Mouse (Mus musculus) heart, embryonic 16.5 days (tissue): Measurements from ENCODE around the gene Plagl2. TPM values are rescaled to one million over a fixed set of nuclear protein-coding genes. Genes with fewer than 3 reads are reported as not detected.
"Not testable (repeated sequence)": the region's sequence is repeated elsewhere in the genome, so short reads cannot be mapped to it uniquely, and the experiment has no call there.

ENCODE experiments used
- ATAC-seq: fragments of 200-750 bp; cut with Nextera tagmentation; replicated peaks from 2 replicates; pipeline ENCODE4 v1.8.0; 2017; ENCODE audit warnings: moderate number of reproducible peaks; ENCODE audit not compliant: insufficient read depth, low FRiP score; ENCODE audit errors: extremely low read depth
- H3K27ac ChIP-seq: fragments of 300-500 bp; sonication (generic); 2 replicates; pipeline ENCODE4 v1.5.1; 2014; ENCODE audit warnings: mild to moderate bottlenecking, low read length, control low read depth, moderate library complexity
- H3K27me3 ChIP-seq: fragments of 300-500 bp; sonication (generic); 2 replicates; pipeline ENCODE4 v1.6.1; 2014; ENCODE audit warnings: low read length, mixed read lengths; ENCODE audit not compliant: control insufficient read depth, insufficient read depth
- H3K36me3 ChIP-seq: fragments of 300-500 bp; sonication (generic); 2 replicates; pipeline ENCODE4 v1.6.1; 2014; ENCODE audit not compliant: control insufficient read depth, insufficient read depth
- H3K4me1 ChIP-seq: fragments of 300-500 bp; sonication (generic); 2 replicates; pipeline ENCODE4 v1.6.1; 2014; ENCODE audit warnings: low read length, mixed read lengths; ENCODE audit not compliant: control insufficient read depth, insufficient read depth
- H3K4me2 ChIP-seq: fragments of 300-500 bp; sonication (generic); 2 replicates; pipeline ENCODE4 v1.6.1; 2014; ENCODE audit warnings: low read depth, mild to moderate bottlenecking, control low read depth, low read length
- H3K4me3 ChIP-seq: fragments of 300-500 bp; sonication (generic); 2 replicates; pipeline ENCODE4 v1.5.1; 2014; ENCODE audit warnings: mild to moderate bottlenecking, control low read depth, low read length
- H3K9ac ChIP-seq: fragments of 300-500 bp; sonication (generic); 2 replicates; pipeline ENCODE4 v1.6.1; 2014; ENCODE audit warnings: low read length, control low read depth
- H3K9me3 ChIP-seq: fragments of 300-500 bp; sonication (generic); replicated peaks from 2 replicates; pipeline ENCODE4 v1.6.1; 2016; ENCODE audit warnings: low read length; ENCODE audit not compliant: control insufficient read depth
- WGBS: fragments of 180-500 bp; shearing (Covaris S2); extraction: QIAGEN DNeasy Blood & Tissue Kit; methylation state at CpG from one replicate; pipeline ENCODE4 v1.1.7; 2014; 5-methylcytosine and 5-hydroxymethylcytosine counted together
- polyA plus RNA-seq: library from polyadenylated mRNA; unstranded; fragments of >200 nt; fragmentation: Nextera tagmentation; extraction: Ambion mirVana; gene quantifications from 2 replicates; pipeline ENCODE4 v1.2.1, GENCODE M21; 2015

The Plagl2 gene
- 9.8 and 10.3 TPM in 2 replicates for polyA plus RNA-seq

DNA sequence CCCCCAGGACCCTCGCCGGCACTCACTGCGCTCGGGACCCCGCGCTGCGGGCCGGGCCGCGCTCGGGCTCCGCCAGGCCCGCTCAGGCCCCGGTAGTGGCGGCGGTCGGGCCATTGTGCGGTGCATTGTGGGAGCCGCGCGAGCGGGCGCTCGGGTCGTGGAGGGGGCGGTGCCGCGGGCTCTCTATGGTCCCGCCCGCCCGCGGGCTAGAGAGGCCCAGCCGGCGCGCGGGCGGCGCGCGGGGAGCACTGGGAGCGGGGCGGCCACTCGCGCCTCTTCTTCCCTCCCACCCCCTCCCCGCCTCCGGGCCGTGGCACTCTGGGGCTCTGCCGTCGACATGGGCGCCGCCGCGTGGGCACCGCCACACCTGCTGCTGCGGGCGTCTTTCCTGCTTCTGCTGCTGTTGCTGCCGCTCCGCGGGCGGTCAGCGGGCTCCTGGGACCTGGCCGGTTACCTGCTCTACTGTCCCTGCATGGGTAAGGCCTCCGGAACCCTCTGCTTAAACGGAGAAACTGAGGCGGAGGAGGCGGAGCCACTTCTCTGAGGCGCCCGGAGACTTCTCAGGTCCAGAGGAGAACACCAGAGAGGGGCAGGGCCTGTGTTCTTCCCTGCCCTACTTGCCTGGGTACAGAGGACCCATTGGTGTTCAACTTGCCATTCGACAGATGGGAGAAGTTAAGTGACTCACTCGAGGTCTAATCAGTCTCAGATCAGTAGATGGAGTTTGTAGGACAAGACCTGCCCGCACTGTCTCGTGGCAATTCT lies at the start of gene Plagl2, which contains the start of gene Pofut1:
Plagl2 (minus strand) TSS at position 177 of the 765 bp plus-strand sequence.
Pofut1 (plus strand) TSS at position 284 of the 765 bp plus-strand sequence.
- H3K4me1 ChIP-seq: peaks cover 37% of the 10 kb centered on the region
- peak within 1 kb of the TSS; percentile 78 for H3K4me2 ChIP-seq
- 0% methylated on average over 57 of the region's 72 CpGs for WGBS

DNA sequence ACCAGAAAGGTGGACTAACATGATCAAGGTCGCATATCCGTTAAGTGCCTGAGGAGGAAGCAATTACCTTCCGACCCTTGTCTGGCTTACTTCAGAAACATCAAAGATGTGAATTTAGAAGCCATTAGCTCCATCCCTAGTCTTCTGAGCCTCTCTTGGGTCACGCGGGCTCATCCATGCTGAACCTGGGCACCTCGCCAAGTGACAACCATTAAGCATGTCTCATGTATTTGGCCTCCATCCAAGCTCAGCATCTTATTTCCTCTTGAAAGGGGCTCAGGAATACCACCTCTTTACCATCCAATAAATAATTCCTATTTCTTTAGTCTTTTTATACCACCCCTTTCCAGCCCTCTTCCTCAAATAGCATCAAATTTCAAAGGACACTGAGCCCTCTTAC lies 46.6 kb upstream of the Plagl2 start:
- ATAC-seq: no peak
- H3K4me2 ChIP-seq: no peak overlapping the region
- no peak overlapping the region for H3K9ac ChIP-seq
- no peaks in the 10 kb centered on the region for H3K9me3 ChIP-seq
- H3K27ac ChIP-seq: no peak overlapping the region
- no peaks in the 10 kb centered on the region for H3K36me3 ChIP-seq
- H3K4me3 ChIP-seq: no peak overlapping the region
- no peaks in the 10 kb centered on the region for H3K27me3 ChIP-seq
- peaks cover 16% of the 10 kb centered on the region for H3K4me1 ChIP-seq
- 41% methylated on average over 6 of the region's 6 CpGs for WGBS

More for the DNA sequence above, at the start of gene Plagl2, which contains the start of gene Pofut1:
- peak; percentile 97 for ATAC-seq
- Histone ChIP-seq H3K4me3 (peak within 1 kb of the TSS; percentile 61), H3K27me3 (no peaks in the 10 kb centered on the region), H3K36me3 (no peaks in the 10 kb centered on the region), H3K27ac (peak within 1 kb of the TSS; percentile 92), H3K9ac (peak within 1 kb of the TSS; percentile 95), H3K9me3 (no peaks in the 10 kb centered on the region)

DNA sequence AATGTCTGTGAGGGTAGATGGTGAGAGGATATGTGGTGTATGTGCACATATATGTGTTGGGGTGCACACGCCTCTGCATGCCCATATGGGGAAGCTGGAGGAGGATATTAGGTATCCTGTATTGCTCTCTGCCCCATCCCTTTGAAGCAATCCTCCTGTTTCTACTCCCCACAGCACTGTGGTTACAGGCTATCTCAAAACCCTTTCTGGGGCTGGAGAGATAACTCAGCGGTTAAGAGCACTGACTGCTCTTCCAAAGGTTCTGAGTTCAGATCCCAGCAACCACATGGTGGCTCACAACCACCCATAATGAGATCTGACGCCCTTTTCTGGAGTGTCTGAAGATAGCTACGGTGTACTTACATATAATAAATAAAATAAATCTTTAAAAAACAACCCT lies 45.3 kb upstream of the Plagl2 start:
- WGBS: 79% methylated on average over 4 of the region's 4 CpGs

DNA sequence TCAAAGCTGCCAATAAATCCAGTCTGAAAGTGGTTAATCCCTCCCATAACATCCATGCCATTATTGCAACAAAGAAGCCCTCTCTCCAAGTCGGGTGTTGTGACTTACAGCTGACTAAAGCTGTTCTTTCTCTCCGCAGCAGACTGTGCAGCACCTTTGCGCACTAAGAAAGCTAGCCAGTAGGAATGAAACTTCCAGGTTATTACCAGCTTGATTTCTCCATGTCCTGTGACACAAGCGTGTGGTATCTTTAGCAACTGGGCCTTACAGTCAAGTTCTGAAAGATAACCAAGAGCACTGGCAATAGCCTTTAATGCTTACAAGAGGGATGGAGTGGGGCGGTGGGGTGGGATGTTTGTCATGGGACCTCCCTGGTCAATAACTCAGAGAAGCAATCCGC lies 42.7 kb upstream of the Plagl2 start:
- Histone ChIP-seq H3K9me3 (no peaks in the 10 kb centered on the region), H3K27ac (no peak overlapping the region), H3K4me3 (no peak overlapping the region), H3K27me3 (no peaks in the 10 kb centered on the region), H3K36me3 (no peaks in the 10 kb centered on the region), H3K4me2 (no peak overlapping the region), H3K9ac (no peak overlapping the region), H3K4me1 (peaks cover 3% of the 10 kb centered on the region; the same call in 1 of the 2 replicates)
- no peak for ATAC-seq
- WGBS: 85% methylated on average over 6 of the region's 6 CpGs

More for the DNA sequence above, 45.3 kb upstream of the Plagl2 start:
- no peak overlapping the region for H3K4me3 ChIP-seq
- ATAC-seq: no peak
- H3K4me1 ChIP-seq: peaks cover 8% of the 10 kb centered on the region; the same call in 1 of the 2 replicates
- no peak overlapping the region for H3K9ac ChIP-seq
- H3K4me2 ChIP-seq: no peak overlapping the region
- H3K27me3 ChIP-seq: no peaks in the 10 kb centered on the region
- no peak overlapping the region for H3K27ac ChIP-seq
- no peaks in the 10 kb centered on the region for H3K36me3 ChIP-seq
- H3K9me3 ChIP-seq: no peaks in the 10 kb centered on the region

DNA sequence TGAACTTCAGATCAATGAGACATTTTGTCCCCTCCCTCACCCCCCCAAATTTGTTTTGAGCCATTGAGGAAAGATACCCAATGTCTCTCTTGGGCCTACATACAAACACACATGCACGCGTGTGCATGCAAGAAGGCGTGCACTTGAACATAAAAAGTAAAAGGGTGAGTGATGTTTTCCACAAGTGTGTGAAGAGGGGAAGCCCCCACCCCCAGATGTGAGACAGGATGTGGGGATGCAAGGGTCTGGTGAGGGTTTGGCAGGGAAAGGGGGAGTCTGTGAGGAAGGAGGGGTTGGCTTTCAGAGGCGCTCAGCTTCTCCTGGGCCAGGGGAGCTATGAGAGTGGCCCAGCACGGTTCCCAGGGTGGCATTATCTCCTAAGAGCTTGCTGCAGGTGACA lies 37.1 kb upstream of the Plagl2 start:
- ATAC-seq: no peak
- H3K9ac ChIP-seq: no peak overlapping the region
- no peaks in the 10 kb centered on the region for H3K36me3 ChIP-seq
- H3K9me3 ChIP-seq: no peaks in the 10 kb centered on the region
- no peak overlapping the region for H3K4me3 ChIP-seq
- H3K27ac ChIP-seq: no peak overlapping the region
- no peaks in the 10 kb centered on the region for H3K27me3 ChIP-seq
- H3K4me2 ChIP-seq: no peak overlapping the region
- WGBS: 87% methylated on average over 5 of the region's 5 CpGs
- H3K4me1 ChIP-seq: no peaks in the 10 kb centered on the region

DNA sequence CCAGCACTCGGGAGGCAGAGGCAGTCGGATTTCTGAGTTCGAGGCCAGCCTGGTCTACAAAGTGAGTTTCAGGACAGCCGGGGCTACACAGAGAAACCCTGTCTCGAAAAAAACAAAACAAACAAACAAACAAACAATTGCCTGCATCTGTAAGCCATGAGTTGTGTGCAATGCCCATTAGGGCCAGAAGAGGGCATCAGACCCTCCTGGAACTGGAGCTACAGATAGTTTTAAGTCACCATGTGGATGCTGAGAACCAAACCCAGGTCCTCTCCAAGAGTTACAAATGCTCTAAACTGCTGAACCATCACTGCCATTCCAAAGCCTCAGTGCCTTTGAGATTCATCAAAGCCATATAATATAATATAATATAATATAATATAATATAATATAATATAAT lies 35.6 kb upstream of the Plagl2 start:
- ATAC-seq, H3K9ac ChIP-seq, H3K27me3 ChIP-seq, H3K36me3 ChIP-seq, H3K4me3 ChIP-seq, H3K27ac ChIP-seq, H3K9me3 ChIP-seq, H3K4me1 ChIP-seq, H3K4me2 ChIP-seq: not testable (repeated sequence)
- WGBS: 87% methylated on average over 5 of the region's 5 CpGs

DNA sequence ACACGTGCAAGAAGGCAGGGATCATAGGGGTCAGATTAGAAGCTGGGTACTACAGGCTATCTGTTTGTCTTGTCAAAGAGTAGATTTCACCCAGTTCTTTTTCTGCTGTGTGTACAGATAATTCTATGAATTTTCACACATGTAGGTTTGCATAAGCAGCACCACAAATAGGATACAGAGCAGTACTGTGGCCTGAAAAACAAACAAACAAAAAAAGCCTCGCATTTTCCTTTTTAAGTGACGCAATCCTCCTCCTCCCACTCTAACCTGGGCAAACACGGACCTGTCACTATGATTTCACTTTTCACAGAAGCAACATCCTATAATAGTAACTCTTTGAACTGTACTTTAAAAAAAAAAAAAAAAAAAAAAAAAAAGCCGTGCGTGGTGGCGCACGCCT lies 35.2 kb upstream of the Plagl2 start:
- Histone ChIP-seq H3K4me3 (no peak overlapping the region), H3K9me3 (no peaks in the 10 kb centered on the region), H3K4me1 (no peaks in the 10 kb centered on the region), H3K36me3 (no peaks in the 10 kb centered on the region), H3K27ac (no peak overlapping the region), H3K27me3 (no peaks in the 10 kb centered on the region), H3K9ac (no peak overlapping the region), H3K4me2 (no peak overlapping the region)
- 89% methylated on average over 8 of the region's 8 CpGs for WGBS
- ATAC-seq: no peak

DNA sequence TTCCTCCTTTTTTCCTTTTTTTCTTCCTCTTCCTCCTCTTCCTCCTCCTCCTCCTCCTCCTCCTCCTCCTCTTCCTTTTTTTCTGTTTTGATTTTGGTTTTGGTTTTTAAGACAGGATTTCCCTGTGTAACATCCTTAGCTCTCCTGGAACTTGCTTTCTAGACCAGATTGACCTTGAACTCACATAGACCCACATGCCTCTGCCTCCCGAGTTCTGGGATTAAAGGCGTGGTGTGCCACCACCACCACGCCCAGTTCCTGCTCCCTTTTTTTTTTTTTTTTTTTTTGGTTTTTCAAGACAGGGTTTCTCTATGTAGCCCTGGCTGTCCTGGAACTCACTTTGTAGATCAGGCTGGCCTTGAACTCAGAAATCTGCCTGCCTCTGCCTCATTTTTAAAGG lies 34.4 kb upstream of the Plagl2 start:
- H3K27me3 ChIP-seq, H3K27ac ChIP-seq: not testable (repeated sequence)
- WGBS: 68% methylated on average over 3 of the region's 3 CpGs

DNA sequence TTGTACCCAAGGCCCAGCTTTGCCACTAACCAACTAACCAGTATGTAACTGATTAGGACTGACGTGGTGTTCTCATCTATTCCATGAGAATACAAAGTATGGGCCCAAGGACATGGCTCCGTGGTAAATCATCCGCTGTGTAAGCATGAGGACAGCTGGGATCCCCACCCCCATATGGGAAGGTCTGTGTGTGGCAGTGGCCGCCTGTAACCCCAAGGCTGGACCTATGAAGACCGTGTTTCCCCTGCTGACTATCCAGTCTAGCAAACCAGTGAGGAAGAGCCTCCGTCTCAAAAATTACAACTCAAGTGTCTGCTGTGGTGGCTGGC lies 33.7 kb upstream of the Plagl2 start:
- H3K27ac ChIP-seq: no peak overlapping the region
- H3K27me3 ChIP-seq: no peaks in the 10 kb centered on the region
- H3K9me3 ChIP-seq: no peaks in the 10 kb centered on the region
- H3K36me3 ChIP-seq: no peaks in the 10 kb centered on the region
- H3K9ac ChIP-seq: no peak overlapping the region
- H3K4me2 ChIP-seq: no peak overlapping the region
- H3K4me3 ChIP-seq: no peak overlapping the region
- 78% methylated on average over 6 of the region's 6 CpGs for WGBS
- H3K4me1 ChIP-seq: peaks cover 2% of the 10 kb centered on the region; the same call in 1 of the 2 replicates
- ATAC-seq: no peak

More for the DNA sequence above, 34.4 kb upstream of the Plagl2 start:
- H3K4me3 ChIP-seq, H3K4me1 ChIP-seq, H3K9me3 ChIP-seq, ATAC-seq, H3K36me3 ChIP-seq, H3K9ac ChIP-seq, H3K4me2 ChIP-seq: not testable (repeated sequence)
